Mouse (Mus musculus): ENCODE measurements at regions not wholly inside any gene's neighbourhood (a gene's known extent, or its start where the extent isn't known, plus 50 kb on each side); places are given as distances from the start of the nearest gene placed in this dataset.
A peak's percentile ranks its signal among the peaks of the same experiment; 100 is the strongest.

- DNase-seq (ENCODE audit: low spot score), result no peak
Measured at GRCm38 (mm10) chr7:113059967-113060284, 106.2 kb downstream of the Rassf10 start.

DNA sequence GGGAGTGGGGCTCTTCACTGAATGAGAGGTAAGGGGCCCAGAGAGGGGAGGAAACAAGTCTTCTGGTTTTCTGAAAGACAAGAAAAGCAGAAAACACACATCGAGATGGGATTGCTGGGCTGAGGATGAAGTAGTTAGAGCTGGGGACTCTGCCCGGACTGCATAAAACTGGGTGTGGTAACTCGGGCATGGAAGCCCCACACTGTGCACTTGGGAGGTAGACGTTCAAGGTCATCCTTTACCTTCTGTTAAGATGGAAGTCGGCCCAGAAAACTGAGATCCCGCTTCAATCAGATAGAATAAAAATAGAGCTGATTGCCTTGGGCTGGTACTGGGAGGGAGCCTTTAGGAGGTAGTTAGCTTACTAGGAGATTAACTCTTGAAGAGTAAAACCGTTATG is 107.2 kb downstream of the Rassf10 start:
- no peak for DNase-seq (ENCODE audit: low spot score)

GRCm38 (mm10) chr7:113066536-113066935 is 112.8 kb downstream of the Rassf10 start:
- DNase-seq (ENCODE audit: low spot score), result peak; percentile 38

- DNase-seq (ENCODE audit: low spot score), result no peak
Measured at GRCm38 (mm10) chr7:113068296-113068695, 114.5 kb downstream of the Rassf10 start.

DNA sequence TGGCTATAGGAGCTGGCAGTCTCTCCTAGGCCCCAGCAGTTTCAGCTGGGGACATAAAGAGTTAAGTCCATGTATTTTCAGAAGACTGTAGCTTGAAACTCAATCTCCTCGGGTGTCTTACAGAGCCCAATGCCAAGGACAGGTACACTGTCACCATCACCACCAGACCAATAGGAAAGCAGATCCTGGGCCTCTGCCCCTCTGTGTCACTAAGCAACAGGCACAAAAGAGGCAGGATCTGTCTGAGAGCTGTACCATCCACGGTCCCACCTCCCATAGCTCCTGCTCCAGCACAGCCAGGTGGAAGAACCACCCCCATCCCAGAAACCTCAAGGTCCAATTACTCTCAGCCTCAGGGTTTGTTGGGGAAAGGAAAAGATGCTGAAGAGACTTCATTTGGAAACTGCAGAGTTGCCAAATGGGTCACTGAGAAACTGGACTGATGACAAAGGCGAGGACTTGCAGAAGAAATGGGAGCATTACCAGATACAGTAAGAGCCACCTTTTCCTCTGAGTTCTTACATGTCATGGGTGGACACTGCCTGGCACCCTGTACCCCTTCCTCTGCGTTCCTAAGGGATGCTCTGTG is 115.7 kb downstream of the Rassf10 start:
- no peak for DNase-seq (ENCODE audit: low spot score)

DNA sequence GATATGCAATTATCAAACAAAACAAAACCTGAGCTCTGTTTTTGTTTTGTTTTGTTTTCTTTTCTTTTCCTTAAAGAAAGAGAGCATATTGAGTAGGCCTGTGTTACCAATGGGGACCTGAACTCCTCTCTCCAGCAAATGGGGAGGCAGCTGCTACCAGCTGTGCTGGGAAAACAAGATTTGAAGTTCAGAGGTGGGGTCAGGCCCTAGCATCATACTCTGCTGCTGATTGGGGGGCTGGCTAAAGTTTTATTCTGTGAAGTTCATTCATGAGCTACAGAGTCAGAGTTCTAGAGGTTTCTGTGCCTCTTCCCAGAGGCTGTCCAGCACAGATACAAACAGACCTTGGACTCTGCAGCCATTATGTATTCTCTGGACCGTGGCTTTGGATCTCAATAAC is 117.7 kb downstream of the Rassf10 start:
- DNase-seq (ENCODE audit: low spot score), result no peak

DNA sequence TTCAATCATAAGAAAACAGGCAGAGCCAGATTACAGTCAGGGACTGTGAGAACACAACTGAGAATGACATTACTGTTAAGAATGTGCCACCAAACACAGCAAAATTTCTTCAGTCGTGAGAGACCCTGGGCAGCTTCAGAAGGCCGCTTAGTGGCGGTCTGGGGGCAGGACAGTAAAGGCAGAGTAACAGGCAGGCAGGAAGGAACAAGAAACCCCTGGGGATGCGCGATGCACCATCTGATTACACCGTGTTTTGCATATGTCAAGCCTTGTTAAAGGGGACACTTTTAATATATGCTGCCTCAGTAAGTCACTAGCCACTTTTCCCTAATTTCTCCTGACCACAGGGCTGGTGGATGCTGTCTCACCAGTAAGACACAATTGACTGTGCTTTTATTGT is 120.0 kb downstream of the Rassf10 start:
- DNase-seq (ENCODE audit: low spot score), result no peak

- no peak for DNase-seq (ENCODE audit: low spot score)
Measured at GRCm38 (mm10) chr7:113075371-113075770, 121.6 kb downstream of the Rassf10 start.

DNA sequence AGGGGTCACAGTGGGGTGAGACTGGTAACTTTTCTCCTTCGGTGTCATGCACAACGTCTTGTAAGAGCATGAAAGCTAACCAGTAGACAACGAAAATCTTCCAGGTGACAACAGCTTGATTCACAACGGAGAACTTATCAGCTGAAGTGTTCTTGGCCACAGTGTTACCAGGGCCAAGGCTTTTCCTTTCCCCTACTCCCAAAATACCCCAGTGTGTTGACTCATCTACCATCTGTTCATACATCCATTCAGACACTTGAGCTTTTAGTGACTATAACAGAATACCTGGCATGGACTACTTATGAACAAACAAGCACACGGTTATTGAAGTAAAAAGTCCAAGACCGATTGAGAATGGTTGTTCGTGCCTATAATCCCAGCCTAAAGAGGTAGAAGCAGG is 122.5 kb downstream of the Rassf10 start:
- no peak for DNase-seq (ENCODE audit: low spot score)

DNA sequence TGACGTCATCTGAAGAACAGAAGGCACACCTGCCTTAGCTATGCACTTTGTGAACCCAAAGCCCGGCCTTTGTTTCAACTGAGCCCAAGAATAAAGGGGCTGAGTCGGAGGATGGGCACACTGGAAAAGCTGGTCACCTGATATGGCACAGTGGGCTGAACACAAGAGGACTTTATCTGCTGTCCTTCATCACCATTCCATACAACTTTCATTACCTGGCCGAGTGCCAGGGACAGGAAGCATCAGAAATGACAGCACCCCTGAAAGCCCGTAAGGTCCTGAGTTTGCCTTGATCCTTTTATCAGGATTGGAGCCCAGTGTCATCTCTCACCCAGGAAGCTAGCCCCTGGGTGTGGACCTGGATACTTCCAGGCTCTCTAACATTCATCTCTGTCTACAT is 126.1 kb upstream of the Arntl start:
- no peak for DNase-seq (ENCODE audit: low spot score)

- DNase-seq (ENCODE audit: low spot score), result no peak
Measured at GRCm38 (mm10) chr7:113084930-113085625, 122.2 kb upstream of the Arntl start.

DNA sequence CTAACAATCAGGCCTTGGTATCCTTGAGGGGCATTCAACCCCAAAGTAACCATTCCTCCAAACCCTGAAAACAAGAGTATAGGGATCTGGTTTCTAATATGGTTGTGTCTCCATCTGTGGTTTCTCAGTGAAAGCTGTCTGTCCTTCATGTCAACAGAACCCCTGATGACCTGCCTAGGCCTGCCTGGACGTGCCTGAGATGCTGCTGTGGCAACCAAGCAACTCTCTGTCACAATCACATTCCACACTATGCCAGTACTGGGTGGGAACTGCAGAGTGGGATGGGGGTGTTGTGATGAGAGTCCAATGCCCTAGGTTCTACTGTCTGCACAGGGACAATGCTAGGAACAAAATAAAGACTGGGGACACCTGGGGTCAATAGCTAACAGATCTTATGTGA is 121.1 kb upstream of the Arntl start:
- no peak for DNase-seq (ENCODE audit: low spot score)

GRCm38 (mm10) chr7:113087646-113088045 is 119.6 kb upstream of the Arntl start:
- no peak for DNase-seq (ENCODE audit: low spot score)

- DNase-seq (ENCODE audit: low spot score), result no peak
Measured at GRCm38 (mm10) chr7:113089044-113089443, 118.2 kb upstream of the Arntl start.

GRCm38 (mm10) chr7:113093931-113094330 is 113.3 kb upstream of the Arntl start:
- no peak for DNase-seq (ENCODE audit: low spot score)

- DNase-seq (ENCODE audit: low spot score), result no peak
Measured at GRCm38 (mm10) chr7:113095092-113095491, 112.2 kb upstream of the Arntl start.

DNA sequence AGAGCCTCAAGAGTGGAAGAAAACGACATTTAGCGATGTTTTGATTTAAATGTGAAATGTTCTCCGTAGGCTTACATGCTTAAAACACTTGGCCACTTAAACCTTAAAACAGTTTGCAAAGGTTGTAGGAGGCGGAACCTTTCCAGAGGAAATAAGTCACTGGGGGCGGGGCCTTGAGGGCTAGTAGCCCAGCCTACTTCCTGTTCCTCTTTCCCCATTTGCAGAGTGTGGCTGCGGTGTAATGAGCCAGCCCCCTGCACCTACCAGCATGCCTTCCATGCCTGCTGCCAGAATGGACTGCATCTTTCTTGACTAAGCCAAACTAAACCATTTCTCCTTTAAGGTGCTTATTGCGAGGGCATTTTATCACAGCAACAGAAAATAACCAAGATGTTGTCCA is 103.0 kb upstream of the Arntl start:
- DNase-seq (ENCODE audit: low spot score), result no peak

- DNase-seq (ENCODE audit: low spot score), result no peak
Measured at GRCm38 (mm10) chr7:113105359-113105758, 101.9 kb upstream of the Arntl start.

DNA sequence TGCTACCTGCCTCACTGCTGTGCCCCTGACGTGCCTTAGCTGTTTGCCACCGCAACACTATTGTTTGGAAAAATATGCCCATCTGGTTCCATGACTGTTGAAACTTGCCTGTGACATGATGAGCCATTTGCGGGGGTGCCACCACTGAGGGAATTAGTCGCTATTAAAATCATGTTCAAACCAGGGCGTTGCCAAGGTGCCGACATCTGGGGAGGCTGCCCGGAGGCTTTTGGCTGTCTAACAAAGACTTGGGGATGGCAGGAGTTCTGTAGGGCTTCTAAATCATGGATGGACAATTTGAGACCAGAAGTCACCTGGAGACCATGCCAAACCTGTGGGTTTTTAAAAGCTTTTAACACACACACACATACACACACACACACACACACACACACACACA is 100.5 kb upstream of the Arntl start:
- no peak for DNase-seq (ENCODE audit: low spot score)

DNA sequence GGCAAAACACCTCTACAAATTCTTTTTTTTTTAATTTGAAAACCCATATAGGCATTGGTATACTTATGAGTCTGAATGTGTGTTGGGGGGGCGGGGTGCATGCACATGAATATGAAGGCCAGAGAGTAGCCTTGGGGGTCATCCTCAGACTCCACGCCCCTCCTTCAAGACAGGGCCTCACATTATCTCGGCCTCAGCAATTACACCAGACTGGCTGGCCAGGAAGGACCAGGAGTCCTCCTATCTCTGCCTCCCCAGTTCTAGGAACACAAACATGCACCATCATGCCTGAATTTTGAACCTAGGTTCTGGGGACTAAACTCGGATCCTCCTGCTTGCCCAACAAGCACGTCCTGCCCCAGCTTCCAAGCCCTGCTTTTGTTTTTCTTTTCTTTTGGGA is 99.3 kb upstream of the Arntl start:
- no peak for DNase-seq (ENCODE audit: low spot score)

DNA sequence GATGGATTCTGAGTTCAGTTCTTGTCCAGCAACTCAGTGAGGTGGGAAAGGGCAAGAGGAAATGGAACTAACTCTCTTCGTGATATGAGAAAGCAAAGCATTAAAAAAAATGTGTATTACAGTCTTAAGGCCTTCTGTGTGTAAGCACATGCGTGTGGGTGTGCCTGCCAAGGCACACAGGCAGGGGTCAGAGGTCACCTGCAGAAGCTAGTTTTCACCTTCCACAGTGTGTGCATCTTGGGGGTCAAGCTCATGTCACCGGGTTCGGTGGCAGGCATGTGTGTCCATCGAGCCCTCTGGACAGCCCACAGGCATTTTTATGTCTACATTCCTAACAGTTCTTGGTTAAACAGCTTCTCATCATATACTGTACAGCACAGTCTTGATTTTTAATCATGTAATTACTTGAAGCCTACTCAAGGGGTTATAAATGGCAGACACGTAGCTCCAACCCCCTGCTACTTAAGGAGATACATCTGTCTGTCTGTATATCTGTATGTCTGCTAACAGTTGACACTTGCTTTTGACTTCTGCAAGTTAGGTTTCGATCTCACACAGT is 98.7 kb upstream of the Arntl start:
- no peak for DNase-seq (ENCODE audit: low spot score)

- DNase-seq (ENCODE audit: low spot score), result no peak
Measured at GRCm38 (mm10) chr7:113109481-113109880, 97.8 kb upstream of the Arntl start.

GRCm38 (mm10) chr7:113110867-113111508 is 96.3 kb upstream of the Arntl start:
- no peak for DNase-seq (ENCODE audit: low spot score)

Measured in testis, postnatal 10 days (tissue).